19 mouse cellular contexts compared by ENCODE assay signal in genomic region chr10:99476214-99476613, GRCm38 (mm10).
"Had no signal": no experiment of that assay in that cellular context is flagged by ENCODE, and none has a peak within 500 bp of the region (broad histone marks: within the 10 kb centered on the region; RNA-seq: fewer than 3 reads in every experiment).

No protein-coding gene starts in this region.

- ATAC-seq: liver, embryonic 12.5 days; midbrain, embryonic 15.5 days had no signal

- H3K9me3 ChIP-seq: kidney, embryonic 15.5 days; limb, embryonic 10.5 days; limb, embryonic 13.5 days; liver, embryonic 12.5 days; liver, embryonic 15.5 days; midbrain, embryonic 12.5 days; midbrain, embryonic 15.5 days; neural tube, embryonic 12.5 days; neural tube, embryonic 15.5 days had no signal

- H3K27me3 ChIP-seq: kidney, embryonic 15.5 days; limb, embryonic 13.5 days; liver, embryonic 12.5 days; liver, embryonic 15.5 days; midbrain, embryonic 12.5 days; midbrain, embryonic 15.5 days; neural tube, embryonic 12.5 days; neural tube, embryonic 15.5 days had no signal

- H3K4me3 ChIP-seq: kidney, embryonic 15.5 days; limb, embryonic 10.5 days; limb, embryonic 13.5 days; liver, embryonic 12.5 days; liver, embryonic 15.5 days; midbrain, embryonic 12.5 days; midbrain, embryonic 15.5 days; neural tube, embryonic 12.5 days; neural tube, embryonic 15.5 days had no signal

- H3K4me1 ChIP-seq: kidney, embryonic 15.5 days; limb, embryonic 10.5 days; liver, embryonic 12.5 days; liver, embryonic 15.5 days; neural tube, embryonic 12.5 days had no signal

- H3K9ac ChIP-seq: kidney, embryonic 15.5 days; limb, embryonic 13.5 days; liver, embryonic 12.5 days; liver, embryonic 15.5 days; midbrain, embryonic 12.5 days; midbrain, embryonic 15.5 days; neural tube, embryonic 12.5 days; neural tube, embryonic 15.5 days had no signal

- DNase-seq: kidney, adult 8-10 months; kidney, postnatal 10 days; kidney, postnatal 36 days; layer of hippocampus, postnatal 36 days; liver; lung, adult 18-20 months; right cerebral cortex, postnatal 25 days; thymus, adult 18-20 months; thymus, postnatal 36 days had no signal

- H3K27ac ChIP-seq: kidney, embryonic 15.5 days; limb, embryonic 10.5 days; limb, embryonic 13.5 days; liver, embryonic 12.5 days; liver, embryonic 15.5 days; macrophage; midbrain, embryonic 12.5 days; midbrain, embryonic 15.5 days; neural tube, embryonic 12.5 days; neural tube, embryonic 15.5 days had no signal

- H3K36me3 ChIP-seq: kidney, embryonic 15.5 days; limb, embryonic 10.5 days; limb, embryonic 13.5 days; liver, embryonic 12.5 days; liver, embryonic 15.5 days; midbrain, embryonic 12.5 days; midbrain, embryonic 15.5 days; neural tube, embryonic 12.5 days; neural tube, embryonic 15.5 days had no signal

- H3K4me2 ChIP-seq: kidney, embryonic 15.5 days; limb, embryonic 13.5 days; liver, embryonic 12.5 days; liver, embryonic 15.5 days; midbrain, embryonic 12.5 days; midbrain, embryonic 15.5 days; neural tube, embryonic 12.5 days; neural tube, embryonic 15.5 days had no signal
